Mouse (Mus musculus): ENCODE measurements around the gene Cisd2.

Gene Cisd2

DNA sequence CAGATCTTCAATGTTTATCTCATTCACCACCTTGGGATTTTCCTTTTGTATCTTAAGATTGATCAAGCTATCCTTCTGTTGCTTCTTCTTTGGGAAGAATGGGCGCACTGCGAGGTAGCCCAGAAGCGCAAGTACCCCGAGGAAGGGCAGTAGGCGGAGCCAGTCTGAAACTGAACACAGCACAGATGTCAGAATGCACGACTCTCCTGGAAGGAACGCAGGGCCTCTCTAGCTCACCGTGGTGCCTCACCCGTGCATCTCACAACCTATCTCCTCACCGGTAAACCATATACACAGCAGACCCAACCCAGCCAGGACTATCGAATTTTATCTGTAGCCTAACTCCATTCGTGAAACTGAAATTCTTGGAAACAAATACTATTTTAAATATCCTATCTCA is 12.7 kb downstream of the Cisd2 start:
- DNase-seq (ENCODE audit: low read depth), result no peak

DNA sequence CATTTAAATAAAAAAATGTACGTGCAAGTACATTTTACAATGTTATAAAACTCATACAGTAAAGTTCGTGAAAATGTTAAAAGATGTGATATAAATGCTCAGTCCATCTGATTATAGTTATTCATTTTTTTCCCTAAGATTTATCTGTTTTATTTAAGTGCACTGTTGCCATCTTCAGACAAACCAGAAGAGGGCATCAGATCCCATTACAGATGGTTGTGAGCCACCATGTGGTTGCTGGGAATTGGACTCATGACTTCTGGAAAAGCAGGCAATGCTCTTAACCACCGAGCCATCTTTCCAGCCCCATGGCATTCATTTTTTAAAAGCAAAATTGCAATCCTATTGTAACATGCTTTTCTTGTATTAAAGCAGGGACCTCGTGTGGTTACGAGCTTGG is 14.5 kb downstream of the Cisd2 start:
- DNase-seq (ENCODE audit: low read depth), result no peak

DNA sequence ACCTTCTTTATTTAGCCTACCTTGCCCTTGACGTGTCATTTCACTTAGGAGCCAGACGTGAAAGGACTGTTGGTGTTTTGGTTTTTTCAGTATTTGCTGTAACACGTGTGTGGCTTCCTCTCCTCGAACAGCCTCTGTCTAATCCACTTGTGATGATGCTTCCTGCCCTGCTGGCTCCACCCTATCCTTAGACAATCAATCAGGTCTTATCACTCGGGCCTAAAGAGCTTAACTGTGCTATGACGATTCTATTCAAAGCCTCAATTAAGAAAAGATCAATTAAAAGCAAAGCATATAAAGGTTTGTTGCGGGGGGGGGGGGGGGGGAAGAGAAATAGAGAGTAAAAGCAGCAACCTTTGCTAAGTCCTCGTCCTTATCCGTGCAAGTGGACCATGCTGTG is 16.4 kb downstream of the Cisd2 start:
- DNase-seq (ENCODE audit: low read depth), result no peak

DNA sequence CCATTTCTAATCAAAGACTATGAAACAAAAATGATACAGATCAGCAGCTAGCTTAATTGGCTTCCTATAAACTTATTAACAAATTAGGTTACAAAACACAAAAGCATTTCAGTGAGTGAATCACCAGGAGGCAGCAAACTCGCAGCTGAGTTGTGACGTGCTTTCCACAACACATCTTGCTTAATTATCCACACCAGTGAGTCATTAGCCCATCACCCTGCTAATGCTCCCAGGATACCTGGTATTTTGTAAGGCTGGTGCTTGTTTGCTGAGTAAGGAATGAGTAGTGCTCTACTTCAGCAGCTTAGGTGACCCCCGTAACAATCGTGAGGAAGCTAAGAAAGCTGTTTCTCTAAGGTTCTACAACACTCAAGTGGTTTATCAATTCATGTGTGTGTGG is 19.1 kb downstream of the Cisd2 start:
- DNase-seq (ENCODE audit: low read depth), result peak; percentile 58

DNA sequence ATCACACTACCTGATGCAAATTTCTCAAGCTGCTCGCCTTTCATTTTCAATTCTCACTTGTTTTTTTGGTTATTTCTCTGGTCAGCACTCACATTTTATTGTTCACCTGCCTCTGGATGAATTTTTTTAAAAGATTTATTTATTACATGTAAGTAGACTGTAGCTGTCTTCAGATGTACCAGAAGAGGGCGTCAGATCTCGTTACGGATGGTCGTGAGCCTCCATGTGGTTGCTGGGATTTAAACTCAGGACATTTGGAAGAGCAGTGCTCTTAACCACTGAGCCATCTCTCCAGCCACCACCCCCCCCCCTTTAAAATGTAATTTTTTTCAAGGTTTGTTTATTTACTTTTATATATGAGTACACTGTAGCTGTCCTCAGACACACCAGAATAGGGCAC is 19.9 kb downstream of the Cisd2 start:
- DNase-seq (ENCODE audit: low read depth), result peak; percentile 31

DNA sequence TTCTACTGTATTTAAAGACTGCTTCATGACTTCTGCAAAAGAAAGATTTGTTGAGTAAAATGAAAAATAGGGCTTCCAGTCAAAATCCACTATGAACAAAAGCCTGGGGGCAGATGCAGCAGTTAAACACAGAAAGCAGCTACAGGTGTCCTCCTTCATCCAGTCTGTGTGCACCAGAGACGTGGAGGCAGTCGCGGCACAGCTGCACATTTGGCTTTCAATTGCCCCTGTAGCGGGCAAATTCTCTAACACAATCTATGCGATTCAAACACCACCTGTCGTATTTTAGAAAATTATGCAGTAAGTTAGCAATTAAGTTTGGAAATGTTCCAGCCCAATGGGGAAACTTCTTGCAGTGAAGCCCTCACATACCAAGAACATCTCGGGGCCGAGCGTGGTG is 20.5 kb downstream of the Cisd2 start:
- no peak for DNase-seq (ENCODE audit: low read depth)

DNA sequence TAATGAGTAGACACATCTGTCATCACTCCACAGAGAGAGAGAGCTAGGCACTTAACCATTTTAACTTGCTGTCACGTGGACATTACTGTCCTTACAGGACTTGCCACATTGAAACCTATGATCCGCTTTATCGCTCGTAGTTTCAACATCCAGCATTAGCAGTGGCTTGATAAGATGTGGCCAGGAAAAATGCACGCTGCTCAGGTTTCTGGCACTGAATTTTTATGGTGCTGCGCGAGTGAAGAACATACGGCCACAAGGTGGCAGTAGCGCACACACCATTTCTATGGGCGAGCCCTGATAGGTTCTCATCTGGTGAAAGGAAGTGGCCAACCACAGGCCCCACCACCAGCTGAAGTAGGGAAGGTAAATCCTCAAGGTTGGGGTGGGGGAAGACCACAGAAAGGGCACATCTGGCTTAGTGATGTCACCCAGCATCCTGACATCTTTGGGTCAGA is 21.5 kb downstream of the Cisd2 start:
- peak; percentile 95 for DNase-seq (ENCODE audit: low read depth)

DNA sequence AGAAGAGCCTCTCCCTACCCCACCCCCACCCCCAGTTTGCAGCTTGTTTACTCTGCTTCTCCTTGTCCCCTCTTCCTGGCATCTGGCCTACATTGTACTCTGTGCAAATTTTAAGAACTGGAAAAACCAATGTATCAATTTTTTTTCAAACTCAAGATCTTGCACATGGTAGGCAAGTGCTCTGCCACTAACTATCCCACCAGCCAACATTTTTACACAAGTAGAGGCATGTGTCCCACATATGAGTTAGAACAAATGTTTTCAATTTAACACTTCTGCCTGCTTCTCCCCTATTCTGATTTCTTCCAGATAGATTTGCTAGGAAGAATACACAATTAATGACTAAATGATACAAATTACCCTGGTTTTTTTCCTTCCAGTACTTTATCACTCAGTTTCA is 26.6 kb downstream of the Cisd2 start:
- no peak for DNase-seq (ENCODE audit: low read depth)

DNA sequence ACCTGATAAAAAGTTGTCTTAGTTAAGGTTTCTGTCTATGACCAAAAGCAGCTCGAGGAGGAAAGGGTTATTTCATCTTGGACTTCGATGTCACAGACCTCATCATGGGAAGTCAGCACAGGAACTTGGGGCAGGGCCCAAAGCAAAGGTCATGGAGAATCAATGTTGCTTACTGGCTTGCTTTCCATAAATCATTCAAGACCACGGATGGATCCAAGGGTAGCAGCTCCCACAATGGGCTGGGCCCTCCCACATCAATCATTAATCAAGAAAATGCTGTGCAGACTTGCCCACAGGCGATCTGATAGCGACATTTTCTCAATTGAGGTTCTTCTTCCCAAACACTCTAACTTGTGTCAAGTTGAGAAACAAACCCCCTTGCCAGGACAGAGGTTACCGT is 27.6 kb downstream of the Cisd2 start:
- DNase-seq (ENCODE audit: low read depth), result no peak

DNA sequence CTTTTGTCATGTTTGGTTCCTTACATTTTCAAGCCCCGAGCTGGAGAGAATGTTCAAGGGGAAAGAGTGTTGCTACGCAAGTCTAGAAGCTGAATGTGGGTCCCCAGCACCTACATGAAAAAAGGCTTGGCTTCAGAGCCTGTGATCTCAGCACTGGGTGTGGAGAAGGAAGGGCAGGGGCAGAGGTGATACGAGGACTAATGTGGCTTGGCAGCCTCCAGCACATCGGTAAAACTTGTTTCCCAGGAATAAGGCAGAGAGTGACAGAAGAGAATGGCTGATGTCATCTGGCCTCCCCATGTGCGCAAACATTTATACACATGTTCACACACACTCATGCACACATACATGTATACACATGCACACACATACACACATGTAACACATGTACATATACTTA is 28.6 kb downstream of the Cisd2 start:
- no peak for DNase-seq (ENCODE audit: low read depth)

DNA sequence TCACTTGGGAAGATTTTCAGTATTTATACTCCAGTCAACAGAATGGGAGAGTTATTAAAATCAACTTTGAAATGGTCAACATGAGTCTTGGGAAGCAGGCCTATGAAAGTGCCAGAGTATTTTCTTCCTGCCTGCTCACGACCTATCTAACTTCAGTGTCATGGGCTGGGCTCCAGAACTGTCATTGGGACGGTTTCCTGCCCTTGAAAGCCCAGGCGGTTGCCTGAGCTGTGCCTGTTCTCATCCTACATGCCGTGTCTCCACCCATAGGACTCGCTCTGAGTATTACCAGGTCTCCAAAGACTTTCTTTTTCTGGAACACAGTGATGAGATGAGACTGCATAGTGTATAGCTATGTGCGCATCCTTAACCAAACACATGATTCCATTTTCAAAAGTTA is 30.5 kb downstream of the Cisd2 start:
- no peak for DNase-seq (ENCODE audit: low read depth)

DNA sequence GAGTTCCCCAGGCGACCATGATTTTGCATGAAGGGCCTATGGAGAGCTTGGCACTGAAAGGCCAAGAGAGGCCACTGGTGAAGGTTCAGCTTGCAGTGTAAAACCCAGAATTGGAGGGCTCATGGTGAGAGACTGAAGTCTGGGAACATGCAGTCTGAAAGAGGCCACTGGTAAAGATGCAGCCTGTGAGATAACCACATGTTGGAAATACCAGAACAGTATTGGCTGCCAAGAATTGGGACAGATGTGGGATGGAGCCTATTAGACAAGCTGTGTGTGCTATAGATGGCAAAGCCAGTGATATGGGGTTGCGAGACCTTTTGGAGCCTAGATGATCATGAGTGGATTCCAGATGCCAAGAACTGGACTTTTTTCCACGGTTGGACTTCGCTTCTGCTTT is 43.9 kb downstream of the Cisd2 start:
- DNase-seq (ENCODE audit: low read depth), result no peak

DNA sequence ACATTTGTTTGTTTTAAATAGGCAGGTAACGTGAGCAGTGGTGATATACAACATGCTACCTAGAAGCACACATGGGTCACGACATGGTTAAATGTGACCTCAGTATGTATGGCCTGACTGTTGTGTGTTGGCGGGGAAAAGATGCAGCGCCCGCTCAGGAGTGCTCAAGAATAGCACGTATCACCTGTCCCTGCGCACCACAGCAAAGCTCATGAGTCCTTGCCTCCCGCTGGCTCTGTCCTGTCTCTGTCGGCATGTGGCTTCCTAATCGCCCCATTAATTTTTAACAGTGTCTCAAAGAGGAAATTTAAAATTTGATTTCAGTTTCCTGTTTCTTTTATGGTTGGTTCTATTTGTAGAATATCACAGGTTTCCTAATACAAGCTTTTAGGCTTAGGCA is 46.3 kb downstream of the Cisd2 start:
- no peak for DNase-seq (ENCODE audit: low read depth)

DNA sequence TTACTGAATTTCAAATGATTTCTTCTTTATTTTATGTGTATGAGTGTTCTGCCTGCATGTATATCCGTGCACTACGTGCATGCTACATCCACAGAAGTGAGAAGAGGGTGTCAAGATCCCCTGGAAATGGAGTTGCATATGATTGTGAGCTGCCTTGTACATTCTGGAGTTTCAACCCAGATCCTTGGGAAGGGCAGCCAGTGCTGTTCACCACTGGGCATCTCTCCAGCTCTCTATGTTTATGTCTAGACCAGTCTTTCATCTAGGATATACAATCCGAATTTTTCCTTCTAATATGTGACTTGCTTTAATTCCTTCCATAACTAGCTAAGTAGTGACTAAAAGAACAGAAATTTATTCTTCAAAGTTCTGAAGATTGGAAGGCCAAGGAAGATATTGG is 47.9 kb downstream of the Cisd2 start:
- peak; percentile 18 for DNase-seq (ENCODE audit: low read depth)

DNA sequence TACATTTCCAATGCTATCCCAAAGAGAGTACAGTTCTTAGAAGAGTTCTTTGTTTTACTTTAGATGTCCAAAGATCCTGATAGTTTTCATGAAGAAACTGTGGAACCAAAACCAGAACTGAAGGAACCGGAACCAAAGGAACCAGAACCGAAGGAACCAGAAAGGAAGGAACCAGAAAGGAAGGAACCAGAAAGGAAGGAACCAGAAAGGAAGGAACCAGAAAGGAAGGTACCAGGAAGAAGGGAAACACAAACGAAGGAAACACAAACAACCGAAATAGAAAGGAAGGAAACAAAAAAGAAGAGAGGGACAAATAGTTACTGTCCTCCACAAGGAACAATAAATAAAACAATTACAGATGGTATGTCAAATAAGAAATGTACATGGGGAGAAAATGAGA is 66.3 kb downstream of the Cisd2 start:
- DNase-seq (ENCODE audit: low read depth), result no peak

Data from NIH3T3 (cell line).